Mouse (Mus musculus) urinary bladder, postnatal 10 days (tissue): ENCODE measurements at regions not wholly inside any gene's neighbourhood (a gene's known extent, or its start where the extent isn't known, plus 50 kb on each side); places are given as distances from the start of the nearest gene placed in this dataset.
"Not testable (repeated sequence)": the region's sequence is repeated elsewhere in the genome, so short reads cannot be mapped to it uniquely, and the experiment has no call there.

Experiments
- DNase-seq: peaks from one replicate; pipeline ENCODE4 v3.0.0; 2022; ENCODE audit warnings: low spot score

DNA sequence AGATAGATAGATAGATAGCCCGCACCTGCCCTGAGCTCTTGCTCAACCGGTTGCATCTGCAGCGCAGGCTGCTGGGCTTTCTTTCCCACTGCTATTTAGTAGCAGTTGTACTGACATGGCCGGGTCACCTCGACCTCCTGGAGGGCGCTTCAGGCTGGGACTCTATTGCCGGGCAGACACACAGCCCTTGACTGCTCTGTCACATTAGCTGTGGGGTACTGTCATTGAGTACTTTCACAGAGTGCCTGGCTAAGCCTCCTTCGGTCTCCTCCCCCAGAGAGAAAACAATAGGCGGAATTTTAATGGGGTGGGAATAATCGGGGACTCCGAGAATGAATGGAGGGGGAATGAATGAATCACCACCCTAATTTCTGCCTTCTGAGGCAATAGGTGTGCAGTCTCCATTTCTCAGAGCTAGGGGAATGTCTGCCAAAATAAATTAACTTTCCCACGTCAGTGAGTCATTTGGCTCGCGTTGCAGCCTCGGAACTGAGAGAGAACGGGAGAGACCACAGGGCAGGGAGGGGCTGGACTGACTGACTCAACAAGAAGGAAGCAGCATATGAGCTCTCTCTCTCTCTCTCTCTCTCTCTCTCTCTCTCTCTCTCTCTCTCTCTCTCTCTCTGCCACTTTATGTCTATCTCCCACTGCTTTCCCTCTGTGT lies 101.6 kb upstream of the Med13l start:
- DNase-seq = no peak

DNA sequence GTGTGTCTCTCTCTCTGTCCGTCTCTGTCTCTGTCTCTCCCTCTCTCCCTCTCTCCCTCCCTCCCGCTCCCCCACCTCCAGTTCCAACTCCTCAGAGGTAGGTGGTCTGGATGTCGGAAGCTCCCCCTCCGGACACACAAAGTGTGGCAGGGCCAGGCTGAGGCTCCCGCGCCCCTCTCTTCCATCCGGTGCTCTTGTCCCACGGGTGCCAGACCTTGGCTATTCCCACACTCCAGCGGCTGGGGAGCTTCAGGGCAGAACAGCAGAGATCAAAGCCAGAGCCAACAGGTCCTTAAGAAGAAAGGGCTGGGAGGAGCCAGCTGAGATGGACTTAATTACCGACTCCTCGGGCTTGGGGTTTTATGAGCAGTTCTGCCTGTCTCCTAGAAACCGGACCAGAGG lies 101.1 kb upstream of the Med13l start:
- DNase-seq = no peak

DNA sequence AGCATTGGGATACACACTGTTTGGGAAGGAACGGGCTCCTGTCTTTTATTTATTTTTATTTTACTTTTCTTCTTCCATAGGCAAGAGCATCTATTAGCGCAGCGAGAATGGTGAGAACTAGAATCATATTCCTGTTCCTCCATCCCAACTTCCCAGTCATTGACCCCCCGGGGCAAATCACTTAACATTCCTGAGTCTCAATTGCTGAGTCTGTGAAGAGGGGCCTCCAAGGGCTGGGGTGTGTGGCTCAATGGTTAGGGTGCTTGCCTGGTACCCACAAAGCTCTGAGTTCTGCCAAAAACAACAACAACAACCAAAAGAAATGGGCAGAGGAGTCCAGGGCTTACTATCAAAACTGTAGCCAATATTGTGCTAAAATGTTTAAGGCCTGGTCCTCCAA lies 98.5 kb upstream of the Med13l start:
- DNase-seq = no peak

DNA sequence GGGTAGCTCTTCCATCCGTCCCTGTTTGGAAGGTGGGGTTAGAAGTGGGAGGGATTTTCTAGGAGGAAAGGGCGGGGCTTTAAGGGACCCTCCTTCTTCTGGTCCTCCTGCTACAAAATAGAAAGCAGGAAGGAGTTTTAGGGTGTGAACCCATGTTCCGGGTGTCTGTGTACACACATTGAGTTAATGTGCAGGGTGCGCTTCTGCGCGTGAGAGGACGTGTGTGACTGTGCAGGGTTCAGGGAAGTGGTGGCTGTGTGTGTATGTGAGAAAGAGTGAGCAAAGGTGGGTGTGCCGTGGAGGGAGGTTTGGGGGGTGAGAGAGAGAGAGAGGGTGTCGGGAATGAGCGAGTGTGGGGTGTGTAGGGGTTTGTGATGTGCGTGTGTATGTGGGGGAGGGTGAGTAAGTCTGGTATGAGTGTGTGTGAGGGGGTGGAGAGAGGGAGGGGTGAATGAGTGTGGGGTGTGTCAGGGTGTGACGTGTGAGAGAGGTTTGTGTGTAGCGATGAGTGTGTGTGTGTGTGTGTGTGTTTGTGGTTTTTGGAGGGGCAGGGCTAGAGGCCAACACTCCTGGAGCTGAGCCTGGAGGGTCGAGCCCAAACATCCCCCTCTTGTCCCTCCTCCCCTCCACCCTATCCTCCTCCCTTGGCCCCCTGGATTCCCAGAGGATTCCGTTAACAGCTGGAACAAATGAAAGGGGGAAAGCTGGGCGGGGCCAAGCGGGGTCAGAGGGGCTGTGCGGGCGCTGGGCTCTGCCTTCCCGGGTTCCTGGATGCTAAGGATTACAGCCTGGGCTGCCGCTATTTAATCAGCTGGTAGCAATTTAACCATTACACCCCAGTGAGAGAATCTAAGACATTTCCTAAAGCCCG lies 95.3 kb upstream of the Med13l start:
- DNase-seq = no peak

DNA sequence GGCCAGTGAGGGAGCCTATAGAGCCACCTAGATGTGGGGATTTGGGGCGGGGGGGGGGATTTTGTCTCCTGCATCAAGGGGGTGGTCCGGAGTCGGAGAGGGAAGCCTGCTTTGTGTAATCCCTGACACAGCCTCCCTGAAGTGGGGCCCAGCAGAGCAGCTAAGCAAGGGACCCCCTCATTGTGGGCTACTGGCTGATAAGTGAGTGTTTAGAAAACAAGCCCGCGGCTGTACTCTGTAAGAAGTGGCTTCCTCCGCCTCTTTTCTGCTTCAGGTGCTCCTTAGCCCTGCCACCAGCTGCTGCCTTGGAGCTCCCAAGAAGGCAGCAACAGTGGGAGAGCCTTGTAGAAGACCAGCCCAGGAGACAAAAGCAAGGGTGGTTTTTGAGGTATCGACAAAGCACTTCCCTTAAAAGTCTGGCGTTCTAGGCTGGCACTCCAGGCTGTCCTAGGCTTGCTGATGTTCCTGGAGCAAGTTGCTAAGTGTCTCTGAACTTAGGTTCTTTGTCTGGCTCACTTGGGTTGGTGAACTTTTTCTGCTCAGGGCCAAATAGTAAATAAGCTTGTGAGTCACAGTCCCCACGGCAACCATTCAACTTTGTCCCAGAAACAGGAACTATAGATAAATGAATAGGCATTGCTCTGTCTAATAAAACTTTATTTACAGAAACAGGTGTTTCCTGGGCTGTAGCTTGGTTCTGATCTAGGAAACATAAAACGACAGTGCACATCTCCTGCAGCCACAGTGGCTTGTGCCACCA lies 94.3 kb upstream of the Med13l start:
- DNase-seq = no peak

DNA sequence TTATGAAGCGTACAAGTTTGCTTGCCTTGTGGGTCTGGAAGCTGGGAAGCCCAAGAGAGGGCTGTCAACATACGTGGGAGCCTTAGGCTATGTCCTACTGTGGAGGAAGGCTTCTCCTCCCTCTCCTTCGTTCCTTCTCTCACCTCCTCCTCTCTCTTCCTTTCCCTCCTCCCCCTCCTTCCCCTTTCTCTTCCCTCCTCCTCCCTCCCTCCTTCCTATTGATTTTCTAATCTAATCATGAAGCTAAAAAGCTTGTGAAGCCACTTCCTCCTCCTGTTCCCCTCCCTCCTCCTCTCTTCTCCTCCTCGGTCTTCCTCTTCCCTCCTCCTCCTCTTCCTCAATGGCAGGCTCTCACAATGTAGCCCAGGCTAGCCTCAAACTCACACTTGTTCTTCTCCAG lies 91.7 kb upstream of the Med13l start:
- DNase-seq = no peak

DNA sequence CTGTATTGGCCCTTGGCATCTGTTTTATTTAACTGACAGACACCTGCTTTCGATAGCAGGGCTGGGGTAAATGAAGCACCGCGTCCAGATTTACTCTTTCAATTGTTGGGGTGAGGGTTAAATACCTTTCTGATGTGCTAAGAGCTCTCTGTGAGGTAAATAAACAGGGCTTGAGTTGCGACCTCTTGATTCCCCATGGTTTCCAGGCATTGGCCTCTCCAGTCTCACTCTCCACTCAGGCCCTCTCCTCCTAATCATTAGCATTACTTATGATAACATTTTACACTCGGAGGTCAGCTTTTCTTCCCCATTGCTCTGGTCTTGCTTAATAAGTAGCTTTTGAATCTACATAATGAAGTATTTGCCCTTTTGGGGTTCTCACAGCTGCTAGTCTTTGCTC lies 88.9 kb upstream of the Med13l start:
- no peak for DNase-seq

DNA sequence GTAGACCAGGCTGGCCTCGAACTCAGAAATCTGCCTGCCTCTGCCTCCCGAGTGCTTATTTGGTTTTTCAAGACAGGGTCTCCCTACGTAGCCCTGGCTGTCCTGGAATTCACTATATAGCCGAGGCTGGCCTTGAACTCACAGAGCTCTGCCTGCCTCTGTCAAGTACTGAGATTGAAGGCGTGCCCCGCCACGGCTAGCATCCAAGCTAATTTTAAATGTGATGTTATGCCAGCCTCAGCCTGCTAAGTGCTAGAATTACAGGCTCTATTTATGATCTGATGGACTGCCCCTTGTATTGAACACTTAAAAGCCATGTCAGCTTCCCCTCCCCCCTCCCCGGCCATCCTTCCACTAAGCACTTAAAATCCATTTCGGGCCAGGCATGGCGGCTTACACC lies 88.2 kb upstream of the Med13l start:
- no peak for DNase-seq

DNA sequence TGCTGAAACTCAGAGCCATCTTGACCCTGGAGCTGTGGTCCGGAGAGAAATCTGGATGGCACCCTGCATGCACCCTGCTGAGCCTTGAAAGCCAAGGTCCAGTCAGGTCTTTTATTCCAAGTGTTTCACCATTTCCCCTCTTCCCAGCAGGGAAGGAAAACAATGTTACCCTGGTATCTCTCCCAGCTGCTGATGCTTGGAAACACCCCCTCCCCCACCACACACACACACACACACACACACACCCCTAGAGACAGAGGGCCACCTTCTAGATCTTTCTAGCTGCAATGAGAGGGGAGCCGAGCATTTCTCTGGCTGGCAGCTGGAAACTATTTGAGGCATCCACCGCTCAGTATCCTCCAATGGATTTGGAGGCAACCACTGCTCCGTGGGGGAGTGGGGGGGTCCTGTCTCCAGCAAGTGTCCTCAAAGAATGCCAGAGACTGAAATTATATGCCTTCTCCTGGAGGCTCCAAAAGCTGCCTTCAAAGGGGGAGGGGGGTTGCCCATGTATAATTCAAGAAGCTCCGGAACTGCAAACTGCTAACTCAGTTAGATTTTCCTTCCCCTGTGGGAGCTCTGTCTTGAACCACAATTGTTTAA lies 87.2 kb upstream of the Med13l start:
- no peak for DNase-seq

DNA sequence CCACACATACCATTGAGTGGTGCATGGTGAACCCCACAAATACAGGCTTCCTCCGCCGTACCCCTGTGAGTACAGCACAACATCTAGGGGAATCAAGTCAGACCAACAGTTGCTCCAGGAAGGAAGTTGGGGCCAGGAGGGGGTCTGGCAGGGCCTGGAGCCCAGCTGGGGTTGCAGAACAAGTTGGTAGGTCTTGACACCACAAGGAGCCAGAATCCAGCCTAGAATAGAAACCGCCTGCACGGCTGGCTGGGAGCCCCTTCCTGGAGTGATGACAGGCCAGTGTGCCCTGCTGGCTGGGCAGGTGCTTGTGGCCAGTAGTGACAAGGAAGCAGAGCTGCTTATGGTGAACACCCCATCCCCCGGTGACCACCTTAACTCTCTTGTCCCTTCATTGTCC lies 83.9 kb upstream of the Med13l start:
- DNase-seq = no peak

DNA sequence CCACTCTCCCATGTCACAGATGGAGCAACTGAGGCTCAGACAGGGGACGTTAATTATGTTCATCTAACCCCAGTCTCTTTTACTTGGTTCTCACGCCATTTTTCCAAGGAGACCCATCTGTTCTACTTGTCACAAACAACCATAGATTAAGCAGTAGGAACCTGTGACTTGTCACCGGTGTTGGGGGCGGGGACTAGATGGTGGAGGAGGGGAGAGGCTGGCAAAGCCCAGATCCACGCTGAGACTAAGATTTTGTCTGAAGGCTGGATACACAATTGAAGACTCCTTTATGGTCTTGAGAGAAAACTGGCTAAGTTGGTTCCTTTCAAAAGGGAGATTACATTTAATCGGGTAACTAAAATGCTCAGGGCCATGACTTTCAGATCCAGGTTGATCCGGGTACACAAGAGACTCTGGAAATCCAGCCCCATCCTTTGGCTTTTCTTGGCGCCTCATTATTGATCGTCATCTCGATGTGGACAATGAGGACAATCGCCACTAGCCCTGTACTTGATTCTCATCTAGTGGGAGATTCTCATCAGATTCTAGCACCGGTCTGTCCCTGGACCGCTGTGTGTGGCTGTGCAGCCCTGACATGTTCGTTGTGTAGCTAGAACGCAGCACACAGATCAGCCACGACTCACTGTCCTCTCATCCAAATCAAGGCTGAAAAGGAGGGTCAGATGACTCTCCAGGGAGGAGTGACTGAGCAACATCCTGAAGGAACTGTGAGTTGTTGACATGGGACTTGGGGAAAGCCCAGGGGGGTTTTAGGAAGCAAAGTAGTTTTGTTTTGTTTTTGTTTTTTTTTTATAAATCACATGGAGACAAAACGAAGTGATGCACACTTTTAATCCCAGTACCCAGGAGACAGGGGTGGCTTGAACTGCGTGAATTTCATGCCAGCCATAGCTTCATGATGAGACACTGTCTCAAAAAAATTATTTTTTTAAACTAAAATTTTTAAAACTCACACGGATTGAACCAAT lies 83.1 kb upstream of the Med13l start:
- DNase-seq = no peak

DNA sequence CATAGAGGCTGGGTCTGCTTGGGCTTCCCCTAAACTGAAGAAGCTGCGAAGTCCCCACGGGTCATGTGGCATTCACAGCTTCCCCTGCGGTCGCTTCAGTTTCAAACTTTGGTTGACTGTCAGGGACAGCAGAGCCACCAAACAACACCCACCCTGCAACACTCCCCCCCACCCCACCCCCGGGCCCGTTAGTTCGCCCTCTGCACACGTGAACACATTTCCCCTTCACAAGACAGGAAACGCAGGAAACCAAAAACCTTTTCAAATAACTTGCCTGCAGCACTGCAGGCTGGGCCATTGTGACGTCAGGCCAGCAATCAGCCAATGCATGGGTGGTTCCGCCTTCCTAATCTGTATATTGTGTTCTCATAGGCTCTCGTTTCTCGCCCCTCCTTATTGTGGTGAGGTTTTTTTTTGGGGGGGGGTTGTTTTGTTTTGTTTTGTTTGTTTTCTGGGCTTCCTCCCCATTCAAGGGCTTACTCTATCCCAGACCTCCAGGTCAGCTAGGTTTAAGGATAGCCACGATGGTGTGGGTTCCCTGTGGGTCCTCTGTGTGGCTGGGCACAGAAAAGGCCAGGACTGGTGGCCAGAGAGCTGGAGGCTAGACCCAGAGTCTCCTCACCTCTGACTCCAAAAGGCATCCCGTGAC lies 82.2 kb upstream of the Med13l start:
- DNase-seq = no peak

DNA sequence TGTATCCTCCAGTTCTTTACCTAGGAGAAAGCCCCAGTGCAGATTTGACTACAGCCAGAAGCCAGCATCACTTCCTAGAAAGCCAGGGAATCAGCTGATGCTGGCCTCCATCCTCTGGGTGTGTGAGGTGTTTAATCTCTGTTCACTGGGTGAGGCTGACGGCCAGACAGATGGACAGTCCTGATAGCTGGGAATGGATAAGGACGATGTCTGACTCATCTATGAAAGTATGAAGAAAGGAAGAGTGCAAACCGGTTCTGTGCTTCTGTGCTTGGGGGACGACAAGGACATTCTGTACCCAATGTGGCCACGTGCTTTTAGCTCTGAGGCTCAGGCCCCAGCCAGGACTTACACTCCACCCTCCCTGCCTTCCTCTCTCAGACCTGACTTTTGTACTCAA lies 80.5 kb upstream of the Med13l start:
- no peak for DNase-seq

DNA sequence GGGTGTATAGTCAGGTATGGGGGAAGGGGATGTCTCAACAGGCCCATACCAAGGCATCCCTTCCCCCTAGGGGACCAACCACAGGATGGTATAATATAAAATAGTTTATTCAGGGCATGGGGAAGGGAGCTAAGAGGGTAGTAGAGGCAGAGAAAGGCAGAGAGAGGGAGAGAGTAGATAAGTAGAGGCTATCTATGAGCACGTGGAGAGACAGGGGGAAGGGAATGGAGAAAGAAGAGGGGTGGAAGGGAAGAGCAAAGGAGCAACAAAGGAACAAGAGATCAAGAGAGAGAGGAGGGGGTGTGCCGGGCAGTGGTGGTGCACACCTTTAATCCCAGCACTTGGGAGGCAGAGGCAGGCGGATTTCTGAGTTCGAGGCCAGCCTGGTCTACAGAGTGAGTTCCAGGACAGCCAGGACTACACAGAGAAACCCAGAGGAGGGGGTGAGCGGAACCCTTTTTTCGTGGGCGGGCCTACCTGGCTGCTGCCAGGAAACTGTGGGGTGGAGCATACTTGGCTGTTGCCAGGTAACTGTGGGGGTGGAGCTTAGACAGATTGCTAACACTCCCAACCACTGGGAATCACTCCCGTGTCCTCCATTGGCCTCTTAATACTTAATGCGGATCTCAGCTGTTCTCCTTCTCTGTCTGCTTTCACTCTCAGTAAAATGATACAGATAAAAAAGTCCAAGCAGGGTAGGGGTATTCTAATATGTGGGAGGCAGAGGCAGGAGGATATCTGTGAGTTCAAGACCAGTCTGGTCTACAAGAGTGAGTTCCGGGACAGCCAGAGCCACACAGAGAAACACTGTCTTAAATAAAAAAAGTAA lies 79.3 kb upstream of the Med13l start:
- no peak for DNase-seq

DNA sequence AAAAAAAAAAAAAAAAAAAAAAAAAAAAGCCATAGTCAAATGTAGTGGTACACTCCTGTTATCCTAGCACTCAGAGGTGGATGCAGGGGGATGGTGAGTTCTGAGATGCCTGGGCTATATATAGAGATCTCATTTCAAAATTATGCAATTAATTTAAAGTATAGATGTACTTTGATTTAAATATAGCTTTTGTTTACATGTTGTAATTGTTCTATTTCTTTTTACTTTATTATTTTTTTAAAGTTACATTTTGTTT lies 78.8 kb upstream of the Med13l start:
- no peak for DNase-seq

DNA sequence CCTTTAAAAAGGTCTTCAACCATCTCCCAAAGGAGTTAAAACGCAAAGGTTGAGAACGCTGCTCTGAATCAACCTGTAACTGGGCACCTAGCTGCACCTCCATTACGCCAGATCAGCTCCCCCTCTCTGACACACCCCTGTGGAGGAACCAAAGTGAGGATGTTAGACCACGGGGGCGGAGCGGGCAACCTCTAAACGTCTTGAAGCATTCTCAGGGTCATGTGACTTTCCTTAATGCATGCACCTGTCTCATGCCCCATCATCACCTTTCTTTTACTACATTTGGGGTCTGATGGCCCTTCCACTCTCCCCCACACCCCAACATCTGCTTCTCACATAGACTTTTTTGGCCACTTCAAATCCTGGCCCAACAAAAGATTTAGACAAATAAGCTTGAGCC lies 77.9 kb upstream of the Med13l start:
- DNase-seq = no peak

DNA sequence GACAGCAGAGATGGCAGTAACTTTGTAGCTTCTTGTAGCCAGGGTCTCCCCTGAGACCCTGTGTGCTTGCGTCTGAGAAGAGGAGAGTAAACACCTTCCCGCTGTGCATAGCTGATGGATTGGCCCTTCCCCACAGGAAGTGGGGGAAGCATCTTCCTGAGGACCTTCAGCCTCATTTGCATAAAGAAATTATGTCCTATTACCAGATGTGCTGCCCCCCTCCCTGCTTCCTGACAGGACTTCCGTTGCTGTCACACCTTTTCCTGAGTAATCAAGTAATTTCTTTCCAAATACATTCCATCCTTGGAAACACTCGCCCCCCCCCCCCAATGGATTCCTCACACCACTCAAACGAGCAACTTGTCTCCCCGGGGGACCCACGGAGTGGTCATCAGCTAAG lies 77.5 kb upstream of the Med13l start:
- no peak for DNase-seq

DNA sequence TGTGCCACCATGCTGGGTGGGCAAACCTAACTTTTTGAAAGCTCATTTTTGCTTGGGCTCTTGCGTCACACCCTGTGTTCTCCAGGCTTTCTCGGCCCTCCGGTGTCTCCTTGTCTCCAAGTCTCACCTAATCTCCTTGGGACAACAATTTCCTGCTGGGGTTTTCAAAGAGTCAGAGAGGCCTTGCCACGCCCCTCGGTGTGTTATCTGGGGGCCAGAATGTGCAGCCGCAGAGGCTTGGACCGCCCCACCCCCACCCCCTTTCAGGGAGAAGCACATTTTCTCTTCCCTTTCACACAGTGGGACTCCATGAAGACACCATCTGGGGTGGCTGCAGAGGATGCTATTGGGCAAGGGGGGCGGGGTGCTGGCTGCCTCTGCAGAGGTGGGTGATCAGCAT lies 76.9 kb upstream of the Med13l start:
- DNase-seq = no peak

DNA sequence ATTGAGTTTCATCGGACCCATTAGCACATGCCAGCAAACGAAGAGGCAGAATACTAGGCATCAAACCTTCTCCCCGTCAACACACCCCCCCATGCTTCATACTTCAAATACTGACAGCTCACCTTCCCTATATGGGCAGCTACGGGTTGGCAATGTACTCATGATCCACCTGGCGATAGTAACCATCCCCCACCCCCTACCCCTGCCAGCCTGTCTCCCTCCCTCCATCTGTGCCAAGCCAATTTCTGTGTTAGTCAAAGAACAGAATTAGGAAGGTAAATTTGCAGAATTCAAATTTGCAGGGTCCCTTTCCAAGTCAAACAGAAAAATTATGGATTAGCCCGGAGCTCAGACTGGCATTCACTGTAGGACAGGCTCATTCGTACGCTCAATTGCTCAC lies 75.3 kb upstream of the Med13l start:
- no peak for DNase-seq

DNA sequence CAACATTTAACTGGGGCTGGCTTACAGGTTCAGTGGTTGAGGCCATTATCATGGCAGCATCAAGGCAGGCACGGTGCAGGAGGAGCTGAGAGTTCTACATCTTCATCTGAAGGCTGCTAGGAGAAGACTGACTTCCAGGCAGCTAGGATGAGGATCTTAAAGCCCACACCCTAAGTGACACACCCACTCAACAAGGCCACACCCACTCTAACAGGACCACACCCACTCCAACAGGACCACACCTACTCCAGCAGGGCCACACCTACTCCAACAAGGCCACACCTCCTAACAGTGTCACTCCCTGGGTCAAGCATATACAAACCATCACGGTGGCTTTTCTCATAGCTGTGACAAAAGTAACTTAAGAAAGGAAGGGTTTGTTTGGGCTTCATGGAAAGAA lies 68.0 kb upstream of the Med13l start:
- not testable (repeated sequence) for DNase-seq
